Mouse (Mus musculus) spleen, adult 12 weeks (tissue): Measurements from ENCODE around the gene Nthl1.

ENCODE experiments used
- DNase-seq: peaks from one replicate; pipeline ENCODE4 v3.0.0; 2022; ENCODE audit warnings: low spot score

Nthl1 gene

DNA sequence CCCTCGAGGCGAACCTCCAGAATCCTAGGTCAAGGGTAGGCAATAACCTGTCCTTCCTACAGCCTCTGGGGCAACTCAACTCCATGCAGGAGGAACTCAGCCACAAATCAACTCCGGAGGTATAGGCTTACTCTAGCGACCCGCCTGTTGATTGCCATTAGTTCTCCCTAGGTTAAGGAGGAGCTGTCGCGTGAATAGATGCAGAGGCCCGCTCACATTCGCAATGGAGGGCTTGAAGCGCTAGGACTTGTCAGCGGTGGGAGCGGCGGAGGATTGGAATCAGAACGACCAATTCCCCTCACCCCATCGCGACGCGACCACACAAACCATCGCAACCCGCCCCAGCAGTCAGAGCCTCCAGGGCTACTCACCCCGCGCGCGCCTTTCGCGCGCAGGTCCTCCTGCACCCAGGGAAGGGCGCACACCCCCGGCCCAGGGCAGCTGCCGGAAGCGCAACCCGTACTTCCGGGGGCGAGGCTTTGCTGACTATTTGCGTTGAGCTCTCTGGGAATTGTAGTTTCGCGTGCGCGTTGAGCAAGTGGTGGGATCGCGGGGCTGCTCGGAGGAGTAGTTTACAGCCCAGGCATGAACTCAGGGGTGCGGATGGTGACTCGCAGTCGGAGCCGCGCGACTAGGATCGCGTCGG is at the start of gene Nthl1, which contains the start of gene Tsc2:
Gene Nthl1, plus strand, starts transcription at position 514 of the 646 bp plus-strand sequence.
Gene Tsc2, minus strand, starts transcription at position 464 of the 646 bp plus-strand sequence.
- DNase-seq = peak; percentile 60

DNA sequence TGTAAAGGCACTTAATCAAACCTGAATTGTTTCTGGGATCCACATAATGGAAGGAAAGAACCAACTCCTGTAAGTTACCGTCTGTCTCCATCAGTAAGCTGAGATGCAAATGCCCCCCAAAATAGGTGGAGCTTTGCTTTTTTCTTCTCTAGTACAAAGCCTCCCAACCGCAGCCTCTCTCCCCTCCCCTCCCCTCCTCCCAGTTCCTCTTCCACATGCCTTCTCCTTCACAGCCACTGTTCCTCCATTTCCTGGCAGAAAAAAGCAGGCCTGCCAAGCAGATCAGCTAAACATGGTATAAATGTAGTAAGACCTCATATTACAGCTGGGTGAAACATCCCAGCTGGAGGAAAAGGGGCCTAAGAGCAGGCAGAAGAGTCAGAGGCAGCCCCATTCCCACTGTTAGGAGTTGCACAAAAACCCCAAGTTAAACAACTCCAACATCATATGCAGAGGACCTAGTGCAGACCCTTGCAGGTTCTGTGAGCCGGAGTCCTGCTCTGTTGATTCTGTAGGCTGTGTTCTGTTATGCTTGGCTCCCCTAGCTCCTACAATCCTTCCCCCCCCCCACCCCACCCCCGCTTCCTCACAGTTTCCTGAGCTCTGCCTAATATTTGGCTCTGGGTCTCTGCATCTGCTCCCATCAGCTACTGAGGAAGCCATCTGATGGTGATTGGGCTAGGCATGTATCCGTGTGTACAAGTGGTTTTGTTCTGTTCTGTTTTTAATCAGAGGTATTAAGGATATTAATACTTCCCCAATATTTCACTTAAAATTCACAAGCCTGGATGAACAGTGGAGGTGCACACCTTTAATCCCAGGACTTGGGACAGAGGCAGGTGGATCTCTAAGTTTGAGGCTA is 48.6 kb upstream of the Nthl1 start:
- DNase-seq = no peak

DNA sequence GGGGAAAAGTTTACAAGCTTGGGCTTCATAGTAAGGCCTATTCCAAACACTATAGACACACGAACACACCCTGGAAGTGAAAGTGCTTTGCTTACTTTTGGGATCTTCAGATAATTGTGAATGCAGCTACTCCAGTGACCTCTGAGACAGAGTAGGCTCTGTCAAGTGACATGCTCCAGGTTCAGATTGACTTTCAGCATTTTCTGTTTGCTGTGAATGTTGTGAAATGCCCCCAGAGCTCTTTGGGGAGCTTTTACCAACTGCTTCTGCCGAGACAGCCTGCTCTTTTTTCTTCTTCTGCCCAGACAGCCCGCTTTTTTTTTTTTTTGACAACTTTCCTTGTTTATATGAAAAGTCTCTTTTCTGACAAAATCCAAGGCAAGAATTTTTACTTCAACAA is 48.0 kb upstream of the Nthl1 start:
- DNase-seq = no peak

DNA sequence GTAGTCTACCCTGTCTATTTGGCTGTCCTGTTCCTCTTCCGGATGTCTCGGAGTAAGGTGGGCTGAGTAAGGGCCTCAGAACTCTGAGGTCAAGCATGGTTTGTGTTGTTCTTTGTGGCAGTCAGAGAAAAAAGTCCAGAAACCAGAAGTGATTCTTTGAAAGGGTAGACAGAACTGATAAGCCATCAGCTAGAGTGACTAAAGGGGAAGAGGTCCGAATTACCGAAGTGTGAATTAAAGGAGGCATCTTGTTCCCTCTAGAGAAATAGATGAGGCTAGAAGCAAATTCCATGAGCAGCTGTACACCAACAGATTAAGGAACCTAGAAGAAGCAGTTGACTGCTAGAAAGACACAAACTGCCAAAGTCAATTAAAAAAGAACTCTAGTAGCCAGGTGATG is 45.9 kb upstream of the Nthl1 start:
- DNase-seq = no peak

DNA sequence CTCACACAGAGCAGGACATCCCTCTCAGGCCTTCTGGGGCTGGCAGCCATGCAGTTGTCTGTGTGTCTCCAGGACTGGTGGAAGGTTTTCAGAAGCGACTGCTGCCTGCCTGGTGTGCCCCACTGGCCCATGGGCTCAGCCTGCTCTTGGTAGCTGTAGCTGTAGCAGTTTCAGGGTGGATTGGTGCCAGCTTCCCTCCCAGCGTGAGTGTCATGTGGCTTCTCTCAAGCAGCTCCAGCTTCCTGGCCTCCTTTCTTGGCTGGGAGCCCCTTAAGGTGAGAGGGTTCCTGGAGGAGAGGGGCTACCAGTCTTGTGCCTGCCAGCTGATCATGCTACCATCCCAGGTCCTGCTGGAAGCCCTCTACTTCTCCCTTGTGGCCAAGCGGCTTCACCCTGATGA is 41.5 kb upstream of the Nthl1 start:
- no peak for DNase-seq

DNA sequence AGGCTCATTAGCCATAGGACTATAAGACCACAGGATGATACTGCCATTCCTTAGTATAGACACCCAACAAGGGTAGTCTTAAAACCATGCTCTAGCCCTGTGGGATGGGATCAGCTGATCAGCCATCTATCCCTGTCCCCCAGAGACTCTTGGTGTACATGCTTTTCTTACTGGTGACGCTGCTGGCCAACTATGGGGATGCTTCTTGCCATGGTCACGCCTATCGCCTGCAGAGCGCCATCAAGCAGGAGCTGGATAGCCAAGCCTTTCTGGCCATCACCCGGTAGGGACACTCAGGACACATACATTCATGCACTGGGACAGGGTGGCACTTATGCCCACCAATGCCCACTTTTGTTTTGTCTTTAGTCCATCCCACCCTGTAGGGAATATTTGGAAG is 40.8 kb upstream of the Nthl1 start:
- no peak for DNase-seq

DNA sequence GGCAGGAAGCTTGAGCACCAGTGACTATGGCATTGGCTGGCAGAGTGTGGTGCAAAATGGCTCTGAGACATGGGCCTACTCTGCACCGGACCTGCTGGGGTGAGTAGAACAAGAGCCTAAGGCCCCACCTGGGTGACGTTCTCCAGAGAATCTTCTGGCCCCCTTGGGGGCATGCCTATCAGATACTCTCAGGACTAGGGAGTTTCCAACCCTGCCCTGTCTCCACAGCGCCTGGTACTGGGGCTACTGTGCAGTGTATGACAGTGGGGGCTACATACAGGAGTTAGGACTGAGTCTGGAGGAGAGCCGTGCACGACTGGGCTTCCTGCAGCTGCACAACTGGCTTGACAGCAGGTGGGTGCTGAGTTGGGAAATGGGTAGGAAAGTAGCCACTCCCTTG is 39.2 kb upstream of the Nthl1 start:
- no peak for DNase-seq

DNA sequence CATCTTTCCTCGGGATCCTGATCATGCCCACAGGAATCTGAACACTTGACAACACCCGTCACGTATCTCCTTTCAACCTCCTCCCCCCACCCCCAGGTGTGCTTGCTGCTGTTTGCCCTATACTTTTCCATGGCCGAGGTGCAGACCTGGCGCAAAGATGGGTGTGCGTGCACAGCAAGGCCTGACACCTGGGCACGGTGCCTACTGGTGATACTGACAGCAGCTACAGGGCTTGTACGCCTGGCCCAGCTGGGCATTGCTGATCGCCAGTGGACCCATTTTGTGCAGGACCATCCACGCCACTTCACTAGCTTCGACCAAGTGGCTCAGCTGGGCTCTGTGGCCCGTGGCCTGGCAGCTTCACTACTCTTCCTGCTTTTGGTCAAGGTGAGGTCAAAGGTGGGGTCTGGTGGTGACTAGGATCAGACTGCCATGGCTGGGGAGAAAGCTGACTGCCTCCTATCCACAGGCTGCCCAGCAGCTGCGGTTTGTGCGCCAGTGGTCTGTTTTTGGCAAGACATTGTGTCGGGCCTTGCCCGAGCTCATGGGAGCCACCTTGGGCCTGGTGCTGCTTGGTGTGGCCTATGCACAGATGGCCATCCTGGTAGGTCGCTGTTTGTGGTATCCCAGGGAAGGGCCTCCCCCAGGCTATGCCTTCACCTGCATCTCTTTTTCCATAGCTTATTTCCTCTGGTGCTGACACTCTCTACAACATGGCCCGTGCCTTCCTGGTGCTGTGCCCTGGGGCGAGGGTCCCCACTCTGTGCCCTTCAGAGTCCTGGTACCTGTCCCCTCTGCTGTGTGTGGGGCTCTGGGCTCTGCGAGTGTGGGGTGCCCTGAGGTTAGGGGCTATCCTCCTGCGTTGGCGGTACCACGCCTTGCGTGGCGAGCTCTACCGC is 38.2 kb upstream of the Nthl1 start:
- DNase-seq = no peak

DNA sequence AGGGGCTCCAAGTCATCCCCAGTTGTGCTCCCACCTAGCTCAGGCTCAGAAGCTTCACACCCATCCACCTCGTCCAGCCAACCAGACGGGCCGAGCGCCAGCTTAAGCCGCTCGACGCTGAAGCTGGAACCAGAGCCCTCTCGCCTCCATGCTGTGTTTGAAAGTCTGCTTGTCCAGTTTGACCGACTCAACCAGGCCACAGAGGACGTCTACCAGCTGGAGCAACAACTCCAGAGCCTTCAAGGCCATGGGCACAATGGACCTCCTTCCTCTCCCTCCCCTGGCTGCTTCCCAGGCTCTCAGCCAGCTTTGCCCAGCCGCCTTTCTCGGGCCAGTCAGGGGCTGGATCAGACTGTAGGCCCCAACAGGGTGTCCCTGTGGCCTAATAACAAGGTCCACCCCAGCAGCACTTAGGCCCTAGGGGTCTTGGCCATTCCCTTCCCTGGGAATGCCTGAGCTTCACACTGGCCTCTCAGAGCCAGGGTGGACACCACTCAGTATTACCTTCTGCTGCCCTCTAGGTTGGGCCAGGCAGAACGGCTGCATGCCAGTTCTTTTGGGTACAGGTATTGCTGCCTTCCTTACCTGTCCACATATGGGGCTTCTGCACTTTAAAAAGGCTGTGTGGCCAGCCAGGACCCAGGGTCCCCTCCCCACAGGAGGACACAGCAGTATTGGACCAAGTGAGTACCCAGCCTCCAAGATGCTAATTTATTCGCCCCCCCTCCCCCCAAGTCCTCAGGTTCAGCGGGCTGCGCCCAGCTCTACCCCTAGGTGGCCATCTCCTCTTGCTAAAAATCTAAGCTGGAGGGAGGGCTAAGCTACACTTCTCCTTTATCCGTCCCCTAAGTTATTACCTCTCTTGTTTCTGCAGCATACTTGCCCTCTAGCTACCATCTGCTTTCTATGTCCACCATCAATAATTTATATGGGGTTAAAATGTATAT is 37.1 kb upstream of the Nthl1 start:
- no peak for DNase-seq

DNA sequence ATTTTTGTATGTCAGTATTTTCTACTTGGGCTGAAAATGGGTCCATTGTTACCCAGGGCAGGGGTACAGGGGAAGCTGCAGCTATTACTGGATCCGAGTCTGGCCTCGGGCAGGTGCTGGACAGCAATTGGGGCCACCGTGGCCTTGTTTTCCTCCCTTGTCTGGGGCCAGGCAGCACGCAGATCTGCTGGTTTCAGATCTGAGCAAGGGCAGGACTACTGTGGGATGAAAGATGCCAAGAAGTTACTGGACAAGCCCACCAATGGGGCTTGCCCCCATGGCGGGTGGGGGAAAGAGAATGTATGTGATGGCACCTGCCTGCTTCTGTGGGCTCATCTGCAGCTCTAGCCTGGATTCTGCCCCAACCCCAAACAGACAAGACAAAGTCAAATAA is 36.4 kb upstream of the Nthl1 start:
- DNase-seq = no peak

DNA sequence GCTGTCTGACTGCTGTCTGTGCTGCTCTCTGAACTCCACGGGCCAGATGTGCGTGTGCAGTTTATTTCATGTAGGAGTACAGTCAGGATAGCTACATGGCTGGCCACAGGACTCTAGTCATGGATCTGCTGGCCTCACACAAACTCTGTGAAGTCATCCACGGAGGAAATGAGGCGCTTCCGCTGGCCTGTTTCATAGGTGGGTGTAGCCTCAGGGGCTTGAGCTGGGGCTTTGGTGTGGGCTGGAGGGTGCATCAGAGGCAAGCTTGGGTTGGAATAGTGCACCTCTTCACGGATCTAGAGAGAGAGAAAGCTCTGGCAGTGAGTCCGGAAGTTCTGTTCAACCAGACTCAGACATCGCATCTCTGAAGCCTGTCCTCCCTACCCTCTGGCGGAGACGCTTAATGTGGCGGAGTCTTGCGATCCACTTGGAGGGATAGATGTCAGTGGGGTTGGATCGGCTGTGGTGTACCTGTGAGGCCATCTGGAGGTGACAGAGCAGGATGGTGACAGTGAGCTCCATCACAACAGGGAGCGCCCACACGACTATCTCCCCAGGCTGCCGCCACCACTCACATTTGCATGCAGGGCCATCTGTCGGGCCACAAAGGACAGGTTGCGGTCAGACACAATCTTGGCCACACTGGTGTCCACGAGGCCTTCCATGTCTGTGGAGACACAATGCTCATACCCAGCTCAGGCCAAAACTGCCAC is 35.9 kb upstream of the Nthl1 start:
- no peak for DNase-seq

DNA sequence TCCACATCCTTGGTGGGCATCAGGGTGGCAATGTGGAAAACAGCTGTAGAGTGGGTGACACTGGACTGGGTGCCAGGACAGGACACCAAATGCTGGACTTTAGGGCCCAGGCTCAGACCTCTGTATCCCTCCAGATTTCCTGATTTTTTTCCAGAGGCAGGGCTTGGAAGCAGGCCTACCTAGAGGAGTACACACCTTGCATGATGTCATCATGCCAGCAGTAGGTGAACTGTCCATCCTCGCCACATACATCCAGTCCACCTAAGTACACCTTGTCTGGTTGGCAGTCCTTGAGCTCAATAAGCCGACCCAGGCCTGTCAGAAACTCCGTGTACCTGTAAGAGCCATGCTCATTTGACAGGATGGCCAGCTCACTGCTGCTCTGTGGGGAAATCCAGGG is 34.5 kb upstream of the Nthl1 start:
- no peak for DNase-seq

DNA sequence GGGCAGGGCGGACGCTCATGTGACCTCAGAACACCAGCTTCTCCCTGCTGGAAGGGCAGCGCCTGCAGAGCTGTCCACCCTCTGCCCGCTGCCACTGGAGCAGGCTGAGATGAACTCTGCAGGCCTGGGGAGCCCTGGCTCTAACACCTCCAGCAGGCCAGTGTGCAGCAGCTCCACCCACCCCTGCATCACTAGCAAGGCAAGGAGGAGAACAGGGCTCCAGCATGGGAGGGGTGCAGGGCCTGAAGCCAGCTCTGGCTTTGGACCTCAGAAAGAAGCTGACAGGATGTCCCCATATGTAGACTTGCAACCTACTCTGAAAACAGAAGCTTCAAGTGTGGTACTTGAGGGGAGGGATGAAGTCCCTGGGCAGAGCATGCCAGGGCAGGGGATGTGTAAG is 32.0 kb upstream of the Nthl1 start:
- no peak for DNase-seq

DNA sequence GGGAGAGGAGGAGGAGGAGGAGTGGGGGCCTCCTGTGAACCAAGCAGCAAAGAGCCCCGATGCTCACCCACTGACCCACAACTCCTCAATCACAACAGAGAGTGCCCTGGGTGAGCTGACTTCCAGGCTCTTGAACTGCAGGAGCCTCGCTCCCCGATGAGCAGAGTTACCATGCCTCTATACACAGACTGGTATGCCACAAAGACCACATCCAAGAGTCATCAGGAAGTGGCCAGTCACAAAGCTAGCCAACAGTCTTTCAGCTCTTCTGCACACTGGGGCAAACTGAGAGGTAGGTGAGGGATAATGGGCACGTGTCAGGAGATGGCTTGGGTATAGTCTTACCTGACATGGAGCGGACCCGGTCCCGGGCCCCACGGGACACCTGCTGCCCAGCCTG is 28.5 kb upstream of the Nthl1 start:
- DNase-seq = no peak

DNA sequence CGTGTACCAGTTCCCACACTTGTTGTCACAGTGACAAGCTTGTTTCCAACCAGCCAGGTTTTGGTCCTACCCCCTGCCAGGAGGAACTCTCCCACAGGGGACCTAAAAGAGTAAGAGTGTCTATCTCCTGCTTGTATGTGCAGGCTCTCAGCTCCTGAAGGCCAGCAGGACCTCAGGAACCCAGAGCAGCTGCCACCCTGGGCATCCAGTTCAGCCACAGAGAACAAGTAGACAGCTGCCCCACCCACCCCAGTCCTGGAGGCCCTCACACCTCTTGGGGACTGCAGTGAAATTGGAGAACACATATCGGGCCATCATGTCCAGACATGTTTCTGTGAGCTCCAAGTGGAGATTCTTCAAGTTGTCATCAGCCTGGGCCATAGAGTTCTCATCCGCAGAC is 27.9 kb upstream of the Nthl1 start:
- no peak for DNase-seq

DNA sequence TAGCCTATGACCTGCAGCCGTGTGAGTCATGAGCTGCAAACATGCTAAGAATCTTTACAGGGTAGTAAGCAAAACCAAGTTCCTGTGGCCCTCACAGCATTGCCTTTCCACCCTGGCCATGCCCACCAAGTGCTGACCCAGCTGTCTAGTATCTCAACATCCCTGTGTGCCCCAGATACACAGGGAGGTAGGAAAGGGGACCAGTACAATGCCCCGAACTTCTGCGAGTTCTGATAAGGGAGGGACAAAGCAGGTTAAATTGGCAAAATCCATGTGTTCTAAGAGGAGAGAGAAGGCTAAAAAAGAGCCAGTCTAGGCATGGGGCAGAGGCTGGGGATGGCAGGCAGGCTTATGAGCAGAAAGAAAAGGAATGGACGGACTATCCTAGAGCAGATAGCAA is 24.1 kb upstream of the Nthl1 start:
- DNase-seq = no peak

DNA sequence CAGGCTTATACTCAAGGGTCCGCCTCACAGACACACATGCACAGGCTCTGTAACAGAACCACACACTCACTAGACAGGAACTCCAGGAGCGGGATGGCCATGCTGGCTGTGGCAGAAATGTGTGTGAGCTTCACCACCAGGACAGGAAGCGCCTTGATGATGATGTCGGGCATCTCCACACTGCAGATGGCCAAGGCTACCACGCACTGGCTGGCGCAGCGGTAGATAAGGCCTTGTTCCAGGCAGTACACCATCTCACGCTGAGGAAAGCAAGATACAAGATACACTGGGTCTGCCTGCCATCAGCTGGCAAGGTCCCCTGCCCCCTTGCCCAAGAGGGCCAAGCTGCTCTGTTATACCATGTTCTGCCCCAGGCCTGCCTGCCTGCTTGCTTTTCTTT is 23.6 kb upstream of the Nthl1 start:
- no peak for DNase-seq

DNA sequence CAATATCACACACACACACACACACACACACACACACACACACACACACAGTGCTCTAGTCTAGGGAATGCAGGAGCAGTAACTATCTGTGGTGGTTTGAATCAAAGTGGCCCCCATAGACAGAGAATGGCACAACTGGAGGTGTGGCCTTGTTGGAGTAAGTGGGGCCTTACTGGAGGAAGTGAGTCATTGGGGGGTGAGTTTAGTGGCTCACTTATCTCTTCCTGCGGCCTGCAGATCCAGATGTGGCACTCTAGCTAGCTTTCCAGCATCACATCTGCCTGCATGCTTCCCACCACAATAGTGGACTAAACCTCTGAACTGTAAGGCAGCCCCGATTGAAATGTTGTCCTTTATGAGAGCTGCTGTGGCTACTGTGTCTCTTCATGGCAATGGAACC is 21.8 kb upstream of the Nthl1 start:
- no peak for DNase-seq

DNA sequence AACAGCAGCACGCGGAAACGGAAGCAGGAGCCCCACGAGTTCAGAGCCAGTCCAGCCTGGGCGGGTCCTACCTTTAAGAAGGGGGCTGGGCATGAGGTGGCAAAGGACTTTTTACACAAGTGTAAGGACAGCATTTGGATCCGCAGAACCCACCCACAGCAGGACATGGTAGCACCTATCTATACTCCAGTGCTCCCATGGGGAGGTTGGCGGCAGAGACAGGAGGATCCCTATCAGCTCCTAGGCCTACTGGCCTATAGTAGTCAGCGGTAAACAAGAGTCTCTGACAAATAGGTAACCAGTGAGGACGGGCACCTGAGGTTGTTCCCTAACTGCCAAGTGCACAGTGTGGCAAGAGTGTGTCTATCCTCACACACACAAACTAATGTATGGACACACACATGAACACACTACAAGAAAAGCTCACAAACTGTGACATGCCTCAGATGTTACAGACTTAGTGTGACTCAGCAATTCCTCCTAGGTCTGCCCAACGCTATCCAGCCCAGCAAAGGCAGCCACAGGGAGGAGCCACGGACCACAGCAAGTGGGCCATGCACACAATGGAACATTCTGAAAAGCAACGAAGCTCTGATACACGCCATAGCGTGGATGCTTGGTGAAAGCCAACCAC is 14.8 kb upstream of the Nthl1 start:
- DNase-seq = peak; percentile 46

DNA sequence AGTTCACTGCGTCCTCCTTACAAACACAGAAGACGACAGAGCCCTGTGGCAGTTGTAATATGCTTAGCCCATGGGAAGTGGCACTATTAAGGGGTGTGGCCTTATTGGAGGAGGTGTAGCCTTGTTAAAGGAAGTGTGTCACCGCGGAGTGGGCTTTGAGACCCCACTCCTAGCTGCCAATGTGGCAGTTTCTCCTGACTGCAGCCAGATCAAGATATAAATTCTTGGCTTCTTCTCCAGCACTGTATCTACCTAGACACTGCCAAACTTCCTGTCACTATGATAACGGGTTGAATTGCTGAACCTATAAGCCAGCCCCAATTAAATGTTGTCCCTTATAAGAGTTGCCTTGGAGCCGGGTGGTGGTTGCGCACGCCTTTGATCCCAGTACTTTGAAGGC is 7.0 kb upstream of the Nthl1 start:
- no peak for DNase-seq
